Mouse (Mus musculus) hindbrain, postnatal 0 days (tissue): ENCODE data around the gene Tctex1d4. TPM values are rescaled to one million over a fixed set of nuclear protein-coding genes. Genes with fewer than 3 reads are reported as not detected.

Experiments
- ATAC-seq: fragments of 200-750 bp; cut with Nextera tagmentation; 2 replicates; pipeline ENCODE4 v1.8.0; 2017; ENCODE audit warnings: mild to moderate bottlenecking, moderate TSS enrichment, moderate library complexity
- DNase-seq: peaks from one replicate; pipeline ENCODE4 v3.0.0-alpha.2; 2015; ENCODE audit warnings: low spot score
- H3K27ac ChIP-seq: fragments of 300-500 bp; sonication (generic); 2 replicates; pipeline ENCODE4 v1.5.1; 2014; ENCODE audit warnings: mild to moderate bottlenecking
- H3K27me3 ChIP-seq: fragments of 300-500 bp; sonication (generic); 2 replicates; pipeline ENCODE4 v1.6.1; 2014; ENCODE audit warnings: low read length, mixed read lengths; ENCODE audit not compliant: insufficient read depth
- H3K36me3 ChIP-seq: fragments of 300-500 bp; sonication (generic); 2 replicates; pipeline ENCODE4 v1.6.1; 2014; ENCODE audit warnings: low read length, mixed read lengths; ENCODE audit not compliant: insufficient read depth
- H3K4me1 ChIP-seq: fragments of 300-500 bp; sonication (generic); 2 replicates; pipeline ENCODE4 v1.6.1; 2014; ENCODE audit warnings: antibody characterized with exemption, low read length, mixed read lengths; ENCODE audit not compliant: insufficient read depth
- H3K4me2 ChIP-seq: fragments of 300-500 bp; sonication (generic); 2 replicates; pipeline ENCODE4 v1.6.1; 2014; ENCODE audit warnings: low read depth, mild to moderate bottlenecking, low read length, moderate library complexity, mixed read lengths
- H3K4me3 ChIP-seq: fragments of 300-500 bp; sonication (generic); 2 replicates; pipeline ENCODE4 v1.5.1; 2014; ENCODE audit warnings: low read length
- H3K9ac ChIP-seq: fragments of 300-500 bp; sonication (generic); replicated peaks from 2 replicates; pipeline ENCODE4 v1.6.1; 2014; ENCODE audit warnings: mild to moderate bottlenecking, low read length, moderate library complexity, mixed read lengths
- H3K9me3 ChIP-seq: fragments of 300-500 bp; sonication (generic); 2 replicates; pipeline ENCODE4 v1.6.1; 2016; ENCODE audit warnings: low read length, mixed read lengths
- CTCF ChIP-seq: IDR thresholded peaks from 2 replicates; pipeline ENCODE4 v1.5.1; 2016; ENCODE audit warnings: antibody characterized with exemption, control low read depth, low read depth
- WGBS: fragments of 180-500 bp; shearing (Covaris S2); extraction: QIAGEN DNeasy Blood & Tissue Kit; methylation state at CpG from one replicate; pipeline ENCODE4 v1.1.7; 2014; 5-methylcytosine and 5-hydroxymethylcytosine counted together
- polyA plus RNA-seq: library from polyadenylated mRNA; unstranded; fragments of >200 nt; fragmentation: Nextera tagmentation; extraction: Ambion mirVana; gene quantifications from 2 replicates; pipeline ENCODE4 v1.2.1, GENCODE M21; 2015
- total RNA-seq: library from RNA; depleted of rRNA; stranded (reverse); fragments of >200 nt; gene quantifications from 2 replicates; pipeline ENCODE4 v1.2.3, GENCODE M21; 2014

Tctex1d4 gene
- total and polyA plus RNA-seq, 2 experiments from 2014 or later, result 2.8 to 5.8 TPM

GRCm38 (mm10) chr4:117097969-117098763 lies 28.4 kb upstream of the Tctex1d4 start:
- H3K4me1 ChIP-seq, result no peaks in the 10 kb centered on the region; the same call in 1 of the 2 replicates
- no peak for DNase-seq
- no peak for ATAC-seq
- H3K27me3 ChIP-seq, result no peaks in the 10 kb centered on the region
- H3K36me3 ChIP-seq, result no peaks in the 10 kb centered on the region
- H3K27ac ChIP-seq, result no peak overlapping the region
- no peak for TF ChIP-seq CTCF
- H3K9ac ChIP-seq, result peak overlapping the region; percentile 58; the same call in 1 of the 2 replicates
- H3K4me2 ChIP-seq, result peak overlapping the region; percentile 89
- H3K9me3 ChIP-seq, result no peaks in the 10 kb centered on the region
- WGBS, result 52% methylated on average over 8 of the region's 8 CpGs
- peak overlapping the region; percentile 58; the same call in 1 of the 2 replicates for H3K4me3 ChIP-seq

GRCm38 (mm10) chr4:117098764-117099036 lies 27.9 kb upstream of the Tctex1d4 start:
- no peaks in the 10 kb centered on the region for H3K27me3 ChIP-seq
- H3K9ac ChIP-seq, result no peak overlapping the region
- no peaks in the 10 kb centered on the region for H3K9me3 ChIP-seq
- H3K4me2 ChIP-seq, result peak overlapping the region; percentile 89
- H3K4me3 ChIP-seq, result no peak overlapping the region
- DNase-seq, result no peak
- no peak for ATAC-seq
- H3K27ac ChIP-seq, result no peak overlapping the region
- H3K36me3 ChIP-seq, result no peaks in the 10 kb centered on the region
- no peak for TF ChIP-seq CTCF
- no peaks in the 10 kb centered on the region; the same call in 1 of the 2 replicates for H3K4me1 ChIP-seq
- 63% methylated on average over 2 of the region's 2 CpGs for WGBS

GRCm38 (mm10) chr4:117100036-117100435 lies 26.6 kb upstream of the Tctex1d4 start:
- Histone ChIP-seq H3K27me3 (no peaks in the 10 kb centered on the region), H3K36me3 (no peaks in the 10 kb centered on the region), H3K27ac (no peak overlapping the region), H3K4me3 (no peak overlapping the region), H3K9me3 (no peaks in the 10 kb centered on the region), H3K4me2 (no peak overlapping the region), H3K4me1 (no peaks in the 10 kb centered on the region; the same call in 1 of the 2 replicates), H3K9ac (no peak overlapping the region)
- no peak for ATAC-seq
- no peak for TF ChIP-seq CTCF
- 67% methylated on average over 4 of the region's 4 CpGs for WGBS
- no peak for DNase-seq

- peak; percentile 69 for TF ChIP-seq CTCF
- no peaks in the 10 kb centered on the region; the same call in 1 of the 2 replicates for H3K4me1 ChIP-seq
- DNase-seq (peak; percentile 65), ATAC-seq (no peak)
- WGBS, result 46% methylated on average over 7 of the region's 7 CpGs
- H3K4me2 ChIP-seq, result no peak overlapping the region
- H3K9ac ChIP-seq, result no peak overlapping the region
- H3K27me3 ChIP-seq, result no peaks in the 10 kb centered on the region
- H3K9me3 ChIP-seq, result no peaks in the 10 kb centered on the region
- H3K4me3 ChIP-seq, result no peak overlapping the region
- no peaks in the 10 kb centered on the region for H3K36me3 ChIP-seq
- H3K27ac ChIP-seq, result no peak overlapping the region
These were observed 25.4 kb upstream of the Tctex1d4 start for GRCm38 (mm10) chr4:117101218-117101617.

GRCm38 (mm10) chr4:117104672-117105071 lies 21.9 kb upstream of the Tctex1d4 start:
- H3K36me3 ChIP-seq, result peaks cover 20% of the 10 kb centered on the region
- no peaks in the 10 kb centered on the region for H3K27me3 ChIP-seq
- no peaks in the 10 kb centered on the region for H3K9me3 ChIP-seq
- ATAC-seq (no peak), DNase-seq (no peak)
- no peak overlapping the region for H3K4me3 ChIP-seq
- 69% methylated on average over 10 of the region's 10 CpGs for WGBS
- no peaks in the 10 kb centered on the region; the same call in 1 of the 2 replicates for H3K4me1 ChIP-seq
- no peak overlapping the region for H3K4me2 ChIP-seq
- no peak overlapping the region for H3K9ac ChIP-seq
- H3K27ac ChIP-seq, result no peak overlapping the region
- peak; percentile 36 for TF ChIP-seq CTCF

- H3K9ac ChIP-seq, result no peak overlapping the region
- no peak overlapping the region for H3K4me3 ChIP-seq
- no peaks in the 10 kb centered on the region for H3K9me3 ChIP-seq
- no peak overlapping the region for H3K4me2 ChIP-seq
- no peaks in the 10 kb centered on the region; the same call in 1 of the 2 replicates for H3K4me1 ChIP-seq
- no peaks in the 10 kb centered on the region for H3K27me3 ChIP-seq
- WGBS, result 31% methylated on average over 10 of the region's 10 CpGs
- TF ChIP-seq CTCF, result no peak
- DNase-seq, result peak; percentile 26
- no peak overlapping the region for H3K27ac ChIP-seq
- peaks cover 24% of the 10 kb centered on the region for H3K36me3 ChIP-seq
- 0 out of 2 replicates have a peak, but pooled peaks have one; percentile 8 for ATAC-seq
These were observed 21.5 kb upstream of the Tctex1d4 start for GRCm38 (mm10) chr4:117105127-117105526.
